Mouse (Mus musculus): Measurements from ENCODE around the gene Nova2. TPM values are rescaled to one million over a fixed set of nuclear protein-coding genes. Genes with fewer than 3 reads are reported as not detected.

The Nova2 gene
- polyA plus RNA-seq, 1 experiment from 2014 or later = 0.13 TPM

Other genes starting within 250 kb of the Nova2 start
- not detected in 2 replicates for gene Psg20, start 239.7 kb upstream of the Nova2 start, polyA plus RNA-seq (2016; fragmentation: Nextera tagmentation; extraction: Ambion mirVana)
- gene Psg22, start 207.8 kb upstream of the Nova2 start, polyA plus RNA-seq (2016; fragmentation: Nextera tagmentation; extraction: Ambion mirVana) = 0.06 TPM in 1 of 2 replicates, not detected in the other
- gene Psg19, start 127.4 kb upstream of the Nova2 start, polyA plus RNA-seq (2016; fragmentation: Nextera tagmentation; extraction: Ambion mirVana) = not detected in 2 replicates
- gene Psg17, start 104.3 kb upstream of the Nova2 start, polyA plus RNA-seq (2016; fragmentation: Nextera tagmentation; extraction: Ambion mirVana) = 0.06 TPM in 1 of 2 replicates, not detected in the other
- gene Mill2, start 85.9 kb upstream of the Nova2 start, polyA plus RNA-seq (2016; fragmentation: Nextera tagmentation; extraction: Ambion mirVana) = 0.07 and 0.10 TPM in 2 replicates
- gene Pglyrp1, start 54.6 kb upstream of the Nova2 start, polyA plus RNA-seq (2016; fragmentation: Nextera tagmentation; extraction: Ambion mirVana) = 8.9 and 10.0 TPM in 2 replicates
- 16.8 and 18.3 TPM in 2 replicates for gene Ccdc61, start 15.5 kb upstream of the Nova2 start, polyA plus RNA-seq (2016; fragmentation: Nextera tagmentation; extraction: Ambion mirVana)
- gene Nanos2, start 61.5 kb downstream of the Nova2 start, polyA plus RNA-seq (2016; fragmentation: Nextera tagmentation; extraction: Ambion mirVana) = not detected in 2 replicates
- 1.3 and 1.7 TPM in 2 replicates for gene Mypop, start 65.4 kb downstream of the Nova2 start, polyA plus RNA-seq (2016; fragmentation: Nextera tagmentation; extraction: Ambion mirVana)
- gene Irf2bp1, start 78.2 kb downstream of the Nova2 start, polyA plus RNA-seq (2016; fragmentation: Nextera tagmentation; extraction: Ambion mirVana) = 20.1 and 22.3 TPM in 2 replicates
- gene Foxa3, start 97.7 kb downstream of the Nova2 start, polyA plus RNA-seq (2016; fragmentation: Nextera tagmentation; extraction: Ambion mirVana) = 25.3 and 26.6 TPM in 2 replicates
- 30.3 and 33.3 TPM in 2 replicates for gene Sympk, start 98.5 kb downstream of the Nova2 start, polyA plus RNA-seq (2016; fragmentation: Nextera tagmentation; extraction: Ambion mirVana)
- not detected in 2 replicates for gene Rsph6a, start 128.8 kb downstream of the Nova2 start, polyA plus RNA-seq (2016; fragmentation: Nextera tagmentation; extraction: Ambion mirVana)
- 7.4 and 7.9 TPM in 2 replicates for gene Dmwd, start 150.3 kb downstream of the Nova2 start, polyA plus RNA-seq (2016; fragmentation: Nextera tagmentation; extraction: Ambion mirVana)
- gene Dmpk, start 158.0 kb downstream of the Nova2 start, polyA plus RNA-seq (2016; fragmentation: Nextera tagmentation; extraction: Ambion mirVana) = 8.5 and 9.8 TPM in 2 replicates
- gene Six5, start 168.7 kb downstream of the Nova2 start, polyA plus RNA-seq (2016; fragmentation: Nextera tagmentation; extraction: Ambion mirVana) = 1.8 TPM in 2 replicates
- gene Gm4969, start 192.5 kb downstream of the Nova2 start, polyA plus RNA-seq (2016; fragmentation: Nextera tagmentation; extraction: Ambion mirVana) = 0.55 and 0.66 TPM in 2 replicates
- 8.1 and 10.1 TPM in 2 replicates for gene Fbxo46, start 194.0 kb downstream of the Nova2 start, polyA plus RNA-seq (2016; fragmentation: Nextera tagmentation; extraction: Ambion mirVana)
- 4.9 and 5.5 TPM in 2 replicates for gene Qpctl, start 223.4 kb downstream of the Nova2 start, polyA plus RNA-seq (2016; fragmentation: Nextera tagmentation; extraction: Ambion mirVana)
- 97.8 and 98.3 TPM in 2 replicates for gene Snrpd2, start 223.8 kb downstream of the Nova2 start, polyA plus RNA-seq (2016; fragmentation: Nextera tagmentation; extraction: Ambion mirVana)
- 0.18 and 0.41 TPM in 2 replicates for gene Gipr, start 240.2 kb downstream of the Nova2 start, polyA plus RNA-seq (2016; fragmentation: Nextera tagmentation; extraction: Ambion mirVana)